Mouse (Mus musculus) leukemia stem cell, adult 10-12 weeks (primary cell): ENCODE data around the gene Kantr. TPM values are rescaled to one million over a fixed set of nuclear protein-coding genes. Genes with fewer than 3 reads are reported as not detected.

ENCODE experiments used
- polyA plus RNA-seq: library from polyadenylated mRNA; stranded (reverse); fragments of >175 nt; gene quantifications from 2 replicates; pipeline ENCODE4 v1.2.3, GENCODE M21; 2012; ENCODE audit warnings: low replicate concordance

Gene Kantr
- 0.88 and 1.0 TPM in 2 replicates for polyA plus RNA-seq

GRCm38 (mm10) chrX:152326996-152327688 is at the start of gene Kantr:
TSS of gene Kantr (minus strand) at chrX:152327495.

GRCm38 (mm10) chrX:152368397-152369273 is 41.3 kb upstream of the Kantr start, which contains the start of gene Gpr173:
TSS of gene Gpr173 (minus strand) at chrX:152368704.

GRCm38 (mm10) chrX:152342358-152342901 is 15.1 kb upstream of the Kantr start, which contains the start of gene Tspyl2:
TSS of gene Tspyl2 (minus strand) at chrX:152342425.

Other genes with a start within 250 kb of the Kantr start
- 5.1 and 9.8 TPM in 2 replicates for gene Iqsec2, start 183.2 kb downstream of the Kantr start, polyA plus RNA-seq
- 64.1 and 80.7 TPM in 2 replicates for gene Kdm5c, start 94.5 kb downstream of the Kantr start, polyA plus RNA-seq
- 7.0 and 21.1 TPM in 2 replicates for gene Tspyl2, start 14.9 kb upstream of the Kantr start, polyA plus RNA-seq
- gene Gpr173, start 41.2 kb upstream of the Kantr start, polyA plus RNA-seq, result not detected in 2 replicates
- not detected in 2 replicates for gene Cldn34a, start 235.8 kb upstream of the Kantr start, polyA plus RNA-seq